Mouse (Mus musculus) megakaryocyte, embryonic 14.5 days (primary cell): Measurements from ENCODE around the gene Atn1.

ENCODE experiments used
- FLI1 ChIP-seq: IDR thresholded peaks from 2 replicates; pipeline ENCODE4 v1.6.1; 2012; ENCODE audit warnings: low read length, inconsistent platforms, mixed read lengths
- GATA1 ChIP-seq: IDR thresholded peaks from 3 replicates; pipeline ENCODE4 v1.6.1; 2012; ENCODE audit warnings: mixed read lengths, low read length, inconsistent platforms, borderline replicate concordance

- no peak for TF ChIP-seq GATA1
- TF ChIP-seq FLI1 = no peak
Observed at GRCm38 (mm10) chr6:124724472-124724871, 31.9 kb downstream of the Atn1 start.
